Mouse (Mus musculus) embryo, embryonic 11.5 days (tissue): ENCODE measurements around the gene Slc36a3.

ENCODE experiments used
- DNase-seq: peaks from one replicate; pipeline ENCODE4 v3.0.0-alpha.2; 2012; ENCODE audit warnings: low read depth, low spot score

Gene Slc36a3

GRCm38 (mm10) chr11:55151608-55152007, at the start of gene Slc36a3:
Gene Slc36a3, minus strand, starts transcription at chr11:55151708.
- no peak for DNase-seq

- DNase-seq, result no peak
Measured at GRCm38 (mm10) chr11:55197740-55198510, 46.4 kb upstream of the Slc36a3 start.

DNA sequence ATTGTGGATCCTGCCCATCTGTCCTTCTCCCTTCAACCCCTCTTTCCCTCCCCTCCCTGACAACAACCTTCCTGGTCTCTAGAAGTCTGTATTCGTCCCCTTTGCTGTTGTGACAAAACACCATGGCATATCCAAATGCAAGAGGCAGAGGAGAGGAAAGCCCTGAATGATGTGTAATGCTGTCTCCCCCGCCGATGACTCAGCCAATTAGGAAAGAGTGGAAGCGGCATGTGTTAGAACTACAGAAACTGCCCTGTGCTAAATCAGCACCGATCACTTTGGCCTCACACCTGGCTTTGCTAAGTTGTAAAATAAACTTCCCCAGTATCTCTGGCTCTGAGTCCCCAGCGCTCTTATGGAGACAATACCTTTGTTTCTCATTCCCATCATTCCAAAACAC, 45.6 kb upstream of the Slc36a3 start:
- DNase-seq, result no peak

DNA sequence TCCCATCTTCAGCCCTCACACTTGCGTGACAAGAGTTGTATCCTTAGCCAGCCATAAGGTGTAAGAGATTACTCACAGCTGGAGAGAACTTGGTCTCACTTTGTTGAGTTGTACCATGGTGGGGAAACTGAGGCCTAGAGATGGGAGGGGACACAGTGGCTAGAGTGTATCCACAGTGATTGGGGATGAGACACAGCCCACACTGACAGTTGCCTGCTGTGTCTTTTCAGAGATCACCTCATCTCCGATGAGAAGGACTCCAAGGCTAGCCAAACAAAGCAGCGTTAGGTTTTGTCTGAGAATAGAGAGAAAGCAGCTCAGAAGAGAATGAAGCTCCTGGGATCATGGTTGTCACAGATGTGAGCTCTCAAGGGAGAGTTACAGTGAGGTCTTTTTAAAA, 38.7 kb upstream of the Slc36a3 start:
- DNase-seq, result no peak

DNA sequence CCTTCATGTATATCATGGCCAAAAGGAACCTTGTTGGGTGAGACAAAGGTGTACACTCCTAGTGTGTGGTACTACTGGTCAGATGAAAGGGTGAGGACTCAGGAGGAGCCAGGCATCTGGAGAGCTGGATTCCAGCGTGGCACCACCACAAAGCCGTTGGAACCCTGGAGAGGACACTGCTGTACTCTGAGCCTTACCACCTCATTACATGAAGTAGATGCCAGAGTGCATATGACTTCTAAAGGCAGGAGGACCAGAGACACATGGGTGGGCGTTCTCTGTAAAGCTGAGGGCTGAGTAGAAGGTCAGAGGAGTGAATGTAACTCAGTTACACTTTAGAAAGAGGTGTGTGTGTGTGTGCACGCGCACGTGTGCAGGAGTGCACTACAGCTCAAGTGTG, 36.3 kb upstream of the Slc36a3 start:
- DNase-seq, result no peak

GRCm38 (mm10) chr11:55187292-55187691, 35.8 kb upstream of the Slc36a3 start:
- DNase-seq, result no peak

DNA sequence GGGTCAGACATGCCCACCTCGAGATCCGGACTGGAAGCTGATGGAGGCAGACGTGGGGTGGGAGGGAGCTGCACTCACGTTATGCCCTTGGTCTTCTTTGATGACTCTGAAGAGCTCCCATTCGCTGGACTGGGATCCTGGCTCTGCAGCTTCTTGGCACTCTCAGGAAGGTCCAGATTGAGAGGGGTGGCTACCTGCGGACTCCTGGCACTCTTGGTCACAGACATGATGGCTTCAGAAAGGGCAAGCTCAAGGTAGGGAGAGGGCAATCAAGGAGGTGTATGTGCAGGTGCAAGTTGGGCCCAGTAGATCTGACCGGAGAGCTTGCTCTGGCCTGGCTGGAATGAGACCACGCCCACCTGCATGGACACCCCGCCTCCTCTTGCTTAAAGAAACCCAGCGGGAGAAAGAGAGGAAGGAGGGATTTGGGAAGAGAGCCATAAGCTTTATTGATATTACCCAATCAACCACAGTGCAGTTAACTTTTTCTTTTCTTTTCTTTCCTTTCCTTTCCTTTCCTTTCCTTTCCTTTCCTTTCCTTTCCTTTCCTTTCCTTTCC, 33.3 kb upstream of the Slc36a3 start, which contains the start of gene Slc36a2:
Gene Slc36a2, minus strand, starts transcription at position 345 of the 559 bp plus-strand sequence.
- no peak for DNase-seq

GRCm38 (mm10) chr11:55184246-55184645, 32.7 kb upstream of the Slc36a3 start:
- DNase-seq, result no peak

DNA sequence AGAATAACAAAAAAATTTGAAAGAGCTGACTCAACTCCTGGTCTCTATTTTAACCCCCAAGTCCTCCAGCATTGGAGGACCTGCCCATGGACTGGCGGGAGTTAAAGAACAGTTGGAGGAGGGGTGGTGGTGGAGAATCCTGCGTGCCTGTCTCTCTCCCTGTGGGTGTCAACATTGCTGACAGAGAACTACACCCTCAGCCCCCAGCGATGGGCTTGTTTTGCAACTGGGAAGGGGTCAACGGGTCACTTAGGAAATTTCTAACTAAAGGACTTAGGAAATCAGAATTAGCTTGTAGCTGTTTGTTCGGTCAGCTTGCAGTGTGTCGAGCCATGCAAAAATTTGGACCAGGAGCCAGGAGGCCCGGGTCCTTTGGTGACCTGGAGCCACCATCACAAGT, 31.6 kb upstream of the Slc36a3 start:
- no peak for DNase-seq

DNA sequence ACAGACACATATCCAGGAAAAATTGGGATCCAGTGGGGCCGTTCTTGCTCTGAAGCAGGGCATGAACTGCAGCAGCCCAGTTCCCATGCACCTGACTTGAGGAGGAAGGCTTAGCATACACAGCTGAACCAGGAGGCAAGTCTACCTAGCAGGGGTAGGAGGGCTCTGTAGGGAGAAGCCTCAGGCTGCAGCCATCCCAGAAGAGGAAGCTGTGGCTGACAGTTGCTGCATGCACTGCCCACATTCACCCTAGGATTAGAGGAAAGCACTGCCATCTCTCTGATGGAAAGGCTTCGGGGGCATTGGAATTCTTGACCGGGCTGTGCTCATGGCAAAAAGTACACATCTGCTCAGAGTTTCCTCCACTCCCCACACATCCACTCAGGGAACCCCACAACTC, 28.3 kb upstream of the Slc36a3 start:
- DNase-seq, result no peak

- no peak for DNase-seq
Measured at GRCm38 (mm10) chr11:55178830-55179229, 27.3 kb upstream of the Slc36a3 start.

- no peak for DNase-seq
Measured at GRCm38 (mm10) chr11:55170501-55170900, 19.0 kb upstream of the Slc36a3 start.

DNA sequence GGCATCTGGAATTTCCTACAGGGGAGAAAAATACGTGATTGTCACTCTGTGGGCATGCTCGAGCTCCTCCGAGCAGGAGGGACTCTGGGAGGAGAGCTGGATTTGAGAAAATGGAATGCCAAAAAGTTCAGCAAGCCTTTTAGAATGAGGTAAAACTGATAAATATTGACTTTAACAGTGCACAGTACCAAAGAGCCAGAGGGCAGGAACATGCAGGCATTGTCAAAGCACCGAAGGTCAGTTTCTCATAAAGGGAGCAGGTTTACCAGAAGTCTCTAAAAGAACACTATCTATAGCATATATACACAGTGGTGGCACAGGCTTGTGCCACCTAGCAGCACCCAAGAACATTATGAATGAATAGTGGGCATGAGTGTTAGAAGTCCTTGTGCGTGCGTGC, 17.4 kb upstream of the Slc36a3 start:
- DNase-seq, result no peak

DNA sequence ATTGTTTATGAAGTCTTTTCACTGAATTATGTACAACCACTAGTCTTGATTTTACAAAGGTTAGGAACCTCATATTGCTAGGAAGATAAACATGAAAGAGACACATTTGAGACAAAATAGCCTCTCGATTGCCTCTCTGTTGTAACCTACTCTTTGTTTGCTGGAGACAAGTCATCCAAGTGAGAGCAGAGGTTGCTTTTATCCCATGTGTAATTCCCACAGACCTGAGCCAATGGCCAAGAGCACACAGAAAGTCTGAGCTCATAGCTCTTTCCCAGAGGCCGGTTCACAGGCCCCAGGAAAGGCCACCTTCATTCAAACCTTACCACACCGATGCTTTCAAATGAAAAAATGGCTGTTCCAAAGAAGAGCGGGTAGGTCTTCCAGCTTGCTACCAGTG, 17.0 kb upstream of the Slc36a3 start:
- no peak for DNase-seq

GRCm38 (mm10) chr11:55165748-55166147, 14.2 kb upstream of the Slc36a3 start:
- no peak for DNase-seq

- DNase-seq, result no peak
Measured at GRCm38 (mm10) chr11:55164723-55165122, 13.2 kb upstream of the Slc36a3 start.

GRCm38 (mm10) chr11:55162670-55163069, 11.2 kb upstream of the Slc36a3 start:
- DNase-seq, result no peak

- peak; percentile 57 for DNase-seq
Measured at GRCm38 (mm10) chr11:55158785-55159359, 7.4 kb upstream of the Slc36a3 start.

- DNase-seq, result no peak
Measured at GRCm38 (mm10) chr11:55155070-55155421, 3.5 kb upstream of the Slc36a3 start.

- DNase-seq, result no peak
Measured at GRCm38 (mm10) chr11:55154398-55155069, 3.0 kb upstream of the Slc36a3 start.

DNA sequence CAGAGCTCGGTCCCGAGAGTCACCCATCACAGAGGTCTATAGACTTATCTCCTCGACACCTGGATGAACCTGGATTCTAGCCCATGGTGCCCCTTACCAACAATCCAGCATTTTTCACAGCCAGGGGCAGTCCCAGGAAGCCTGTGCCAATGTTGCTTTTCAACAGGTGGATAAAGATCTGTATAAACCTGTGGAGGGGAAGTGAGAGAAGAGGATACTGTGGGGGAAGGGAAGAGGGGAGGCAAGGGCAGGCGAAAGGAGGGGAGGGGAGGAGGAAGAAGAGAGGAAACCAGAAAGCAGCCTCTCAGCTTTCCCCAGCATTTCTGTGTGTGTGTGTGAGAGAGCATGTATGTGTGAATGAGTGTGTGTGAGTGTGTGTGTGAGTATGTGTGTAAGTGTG, 3.0 kb downstream of the Slc36a3 start:
- no peak for DNase-seq

DNA sequence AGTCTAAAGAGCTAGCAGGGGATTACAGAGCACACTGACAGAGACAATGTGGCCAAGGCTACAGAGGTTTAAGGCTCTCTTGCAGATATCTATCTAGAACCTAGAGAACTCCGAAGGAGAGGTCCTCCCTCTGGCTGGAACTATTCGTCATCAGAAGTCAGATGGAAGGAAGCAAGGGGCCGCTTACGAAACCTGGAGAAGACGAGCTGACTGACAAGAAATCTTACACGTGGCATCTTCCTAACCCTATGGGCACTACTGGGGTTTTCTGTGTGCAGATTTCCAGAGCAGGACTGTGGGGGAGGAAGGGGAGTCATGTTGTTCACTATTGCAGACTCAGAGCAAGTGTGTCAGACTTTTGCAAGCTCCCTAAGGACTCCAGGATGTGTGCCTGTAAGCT, 4.1 kb downstream of the Slc36a3 start:
- no peak for DNase-seq

- no peak for DNase-seq
Measured at GRCm38 (mm10) chr11:55146855-55147254, 4.7 kb downstream of the Slc36a3 start.
